Mouse (Mus musculus) myocyte (in vitro differentiated cells): Measurements from ENCODE around the gene Tuba1b.

Experiments used
- CEBPB ChIP-seq: IDR thresholded peaks from 2 replicates; pipeline ENCODE4 v1.6.1; 2011; ENCODE audit warnings: mild to moderate bottlenecking, moderate library complexity; ENCODE audit not compliant: poor library complexity, insufficient read depth, severe bottlenecking
- MAX ChIP-seq: IDR thresholded peaks from one replicate; pipeline ENCODE4 v1.6.1; 2011; ENCODE audit warnings: low read depth, mild to moderate bottlenecking, control low read depth
- MYOG ChIP-seq, 3 experiments: IDR thresholded peaks; one replicate each; pipeline ENCODE4 v1.6.1; 2011; ENCODE audit warnings: control low read depth in 2 of 3, low read depth in 2 of 3, mild to moderate bottlenecking in 2 of 3; ENCODE audit not compliant: insufficient read length in 2 of 3, control insufficient read depth in 1 of 3, insufficient read depth in 1 of 3
- POLR2A ChIP-seq: IDR thresholded peaks from one replicate; pipeline ENCODE4 v1.6.1; 2011; ENCODE audit warnings: low read depth, mild to moderate bottlenecking, control low read depth, moderate library complexity; ENCODE audit not compliant: insufficient read length
- POLR2AphosphoS2 ChIP-seq: IDR thresholded peaks from one replicate; pipeline ENCODE4 v1.6.1; 2011; ENCODE audit warnings: low read depth, control low read depth; ENCODE audit not compliant: insufficient read length
- SRF ChIP-seq: IDR thresholded peaks from one replicate; pipeline ENCODE4 v1.6.1; 2011; ENCODE audit warnings: low read depth; ENCODE audit not compliant: control insufficient read depth, insufficient read length
- TCF12 ChIP-seq: IDR thresholded peaks from one replicate; pipeline ENCODE4 v1.6.1; 2011; ENCODE audit warnings: mild to moderate bottlenecking, control low read depth; ENCODE audit not compliant: poor library complexity, insufficient read depth, severe bottlenecking
- USF1 ChIP-seq: IDR thresholded peaks from one replicate; pipeline ENCODE4 v1.6.1; 2011; ENCODE audit warnings: low read depth, mild to moderate bottlenecking, control low read depth, moderate library complexity

GRCm38 (mm10) chr15:98930998-98931397 lies 3.4 kb downstream of the Tuba1b start:
- TF ChIP-seq POLR2A (peak; percentile 53), TCF12 (no peak), MAX (no peak), MYOG (IDR thresholded peaks at IDR 0.05; ENCODE audit: control insufficient read depth in 1 of 3, insufficient read depth in 1 of 3, insufficient read length in 2 of 3, low read depth in 2 of 3) (no peak), USF1 (no peak), CEBPB (no peak), POLR2AphosphoS2 (peak; percentile 92), SRF (no peak)
